Mouse (Mus musculus): Measurements from ENCODE around the gene Strbp. TPM values are rescaled to one million over a fixed set of nuclear protein-coding genes. Genes with fewer than 3 reads are reported as not detected.
A peak's percentile ranks its signal among the peaks of the same experiment; 100 is the strongest.

The Strbp gene
- polyA plus RNA-seq, 1 experiment from 2014 or later: 37.2 TPM

DNA sequence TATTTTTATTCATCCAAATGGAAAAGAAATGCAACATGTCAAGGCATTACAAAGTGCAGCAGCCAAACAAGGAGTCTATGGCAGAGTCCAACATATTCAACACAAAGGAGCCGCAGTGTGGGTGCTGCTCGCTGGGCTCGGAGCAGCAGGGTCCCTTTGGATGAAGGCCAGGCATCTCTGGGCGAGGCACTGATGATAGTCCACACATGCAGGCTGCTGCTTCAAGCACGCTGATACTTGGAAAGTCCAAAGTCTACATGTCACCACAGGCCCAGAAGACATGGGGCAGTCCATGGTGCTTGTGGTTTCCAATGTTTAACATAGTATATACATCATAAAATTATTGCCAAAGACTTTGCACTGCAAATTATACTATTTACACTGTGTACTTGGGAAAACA is 133.8 kb downstream of the Strbp start:
- DNase-seq (ENCODE audit: low spot score): no peak
- Histone ChIP-seq H3K4me3 (ENCODE audit: low read depth, low read length) (no peak overlapping the region), H3K36me3 (ENCODE audit: control insufficient read depth, insufficient read depth, low read length) (peaks cover 6% of the 10 kb centered on the region; the same call in 1 of the 2 replicates), H3K4me1 (replicated peaks; ENCODE audit: control insufficient read depth, insufficient read depth, low read length) (peaks cover 3% of the 10 kb centered on the region; the same call in 1 of the 2 replicates), H3K27me3 (replicated peaks; ENCODE audit: control insufficient read depth, insufficient read depth, low read length) (no peaks in the 10 kb centered on the region), H3K4me2 (no peak overlapping the region), H3K27ac (ENCODE audit: low read depth, low read length) (no peak overlapping the region), H3K9ac (ENCODE audit: low read depth, low read length) (no peak overlapping the region), H3K9me3 (ENCODE audit: control insufficient read depth, low read length) (no peaks in the 10 kb centered on the region)
- no peak for ATAC-seq (replicated peaks; ENCODE audit: low FRiP score)
- WGBS: 88% methylated on average over 5 of the region's 5 CpGs

DNA sequence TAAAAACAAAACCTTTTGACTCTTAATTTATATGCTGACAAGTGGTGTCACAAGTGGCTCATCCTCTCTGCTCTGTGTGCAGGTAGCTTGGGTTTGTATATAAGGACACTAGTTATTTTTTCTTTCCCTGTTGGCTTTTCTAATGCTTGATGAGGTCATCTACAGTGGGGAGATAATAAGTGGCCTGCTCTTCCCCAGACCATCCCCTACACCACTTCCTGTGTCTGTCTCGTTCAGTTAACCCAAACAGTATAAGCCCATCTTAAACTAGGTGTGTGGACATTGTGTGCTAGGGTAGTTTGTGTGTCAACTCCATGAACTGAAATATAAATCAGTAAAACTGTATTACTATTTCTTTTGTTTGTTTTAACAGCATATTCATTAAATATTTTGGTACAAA is 137.6 kb downstream of the Strbp start:
- peaks cover 11% of the 10 kb centered on the region; the same call in 1 of the 2 replicates for H3K36me3 ChIP-seq (ENCODE audit: control insufficient read depth, insufficient read depth, low read length)
- no peak overlapping the region for H3K4me2 ChIP-seq
- no peak for ATAC-seq (replicated peaks; ENCODE audit: low FRiP score)
- DNase-seq (ENCODE audit: low spot score): no peak
- no peak overlapping the region for H3K4me3 ChIP-seq (ENCODE audit: low read depth, low read length)
- no peak overlapping the region for H3K27ac ChIP-seq (ENCODE audit: low read depth, low read length)
- no peak overlapping the region for H3K9ac ChIP-seq (ENCODE audit: low read depth, low read length)
- 25% methylated on average over 1 of the region's 1 CpGs for WGBS
- no peaks in the 10 kb centered on the region for H3K9me3 ChIP-seq (ENCODE audit: control insufficient read depth, low read length)
- H3K4me1 ChIP-seq (replicated peaks; ENCODE audit: control insufficient read depth, insufficient read depth, low read length): peaks cover 4% of the 10 kb centered on the region; the same call in 1 of the 2 replicates
- no peaks in the 10 kb centered on the region for H3K27me3 ChIP-seq (replicated peaks; ENCODE audit: control insufficient read depth, insufficient read depth, low read length)

DNA sequence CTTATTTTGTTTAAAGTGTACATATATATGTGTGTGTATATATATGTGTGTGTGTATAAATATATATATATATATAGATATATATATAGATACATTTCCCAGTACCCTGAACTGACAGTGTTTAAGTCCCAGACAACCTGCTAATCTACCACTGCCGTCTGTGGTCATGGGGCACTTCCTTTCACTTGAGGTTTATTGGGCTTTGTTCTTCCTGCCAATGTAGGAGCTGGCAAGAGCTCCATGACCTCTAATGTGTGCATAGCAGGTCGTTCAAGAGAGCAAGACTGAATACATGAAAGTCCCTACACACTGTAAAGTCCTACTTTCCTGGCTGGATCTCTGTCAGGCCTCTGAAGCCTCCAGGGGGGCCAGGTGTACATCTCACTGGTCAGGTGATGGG is 138.1 kb downstream of the Strbp start:
- H3K36me3 ChIP-seq (ENCODE audit: control insufficient read depth, insufficient read depth, low read length): peaks cover 11% of the 10 kb centered on the region; the same call in 1 of the 2 replicates
- WGBS: 42% methylated on average over 2 of the region's 2 CpGs

DNA sequence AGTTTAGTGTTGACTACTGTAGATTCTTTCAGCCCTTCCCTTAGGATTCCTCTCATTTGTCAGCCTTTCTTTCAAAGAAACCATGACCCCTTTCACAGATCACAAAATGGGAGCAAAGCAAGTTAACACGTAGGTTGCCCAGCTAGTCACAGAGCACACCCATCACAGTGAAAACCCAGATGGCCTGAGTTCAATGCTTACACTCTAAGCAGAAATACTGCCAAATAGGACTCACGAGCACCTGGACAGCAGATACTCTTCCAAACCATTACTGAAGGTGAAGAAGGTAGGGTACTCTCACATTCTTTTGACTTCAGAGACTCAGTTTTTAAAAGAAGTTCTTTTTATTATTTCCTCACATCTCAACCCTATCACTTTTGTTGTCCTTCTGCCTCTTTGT is 147.3 kb downstream of the Strbp start:
- Histone ChIP-seq H3K4me2 (no peak overlapping the region), H3K36me3 (ENCODE audit: control insufficient read depth, insufficient read depth, low read length) (peaks cover 12% of the 10 kb centered on the region), H3K27ac (ENCODE audit: low read depth, low read length) (no peak overlapping the region), H3K27me3 (replicated peaks; ENCODE audit: control insufficient read depth, insufficient read depth, low read length) (no peaks in the 10 kb centered on the region), H3K4me3 (ENCODE audit: low read depth, low read length) (no peak overlapping the region), H3K4me1 (replicated peaks; ENCODE audit: control insufficient read depth, insufficient read depth, low read length) (no peaks in the 10 kb centered on the region), H3K9me3 (ENCODE audit: control insufficient read depth, low read length) (no peaks in the 10 kb centered on the region), H3K9ac (ENCODE audit: low read depth, low read length) (no peak overlapping the region)
- DNase-seq (ENCODE audit: low spot score): no peak
- WGBS: 86% methylated on average over 2 of the region's 2 CpGs
- ATAC-seq (replicated peaks; ENCODE audit: low FRiP score): no peak

More for the DNA sequence above, 138.1 kb downstream of the Strbp start:
- ATAC-seq (replicated peaks; ENCODE audit: low FRiP score): no peak; the same call in 1 of the 2 replicates
- Histone ChIP-seq H3K9ac (ENCODE audit: low read depth, low read length) (no peak overlapping the region), H3K4me2 (no peak overlapping the region), H3K27ac (ENCODE audit: low read depth, low read length) (no peak overlapping the region), H3K4me3 (ENCODE audit: low read depth, low read length) (no peak overlapping the region), H3K27me3 (replicated peaks; ENCODE audit: control insufficient read depth, insufficient read depth, low read length) (no peaks in the 10 kb centered on the region), H3K9me3 (ENCODE audit: control insufficient read depth, low read length) (no peaks in the 10 kb centered on the region), H3K4me1 (replicated peaks; ENCODE audit: control insufficient read depth, insufficient read depth, low read length) (peaks cover 4% of the 10 kb centered on the region; the same call in 1 of the 2 replicates)
- no peak for DNase-seq (ENCODE audit: low spot score)

DNA sequence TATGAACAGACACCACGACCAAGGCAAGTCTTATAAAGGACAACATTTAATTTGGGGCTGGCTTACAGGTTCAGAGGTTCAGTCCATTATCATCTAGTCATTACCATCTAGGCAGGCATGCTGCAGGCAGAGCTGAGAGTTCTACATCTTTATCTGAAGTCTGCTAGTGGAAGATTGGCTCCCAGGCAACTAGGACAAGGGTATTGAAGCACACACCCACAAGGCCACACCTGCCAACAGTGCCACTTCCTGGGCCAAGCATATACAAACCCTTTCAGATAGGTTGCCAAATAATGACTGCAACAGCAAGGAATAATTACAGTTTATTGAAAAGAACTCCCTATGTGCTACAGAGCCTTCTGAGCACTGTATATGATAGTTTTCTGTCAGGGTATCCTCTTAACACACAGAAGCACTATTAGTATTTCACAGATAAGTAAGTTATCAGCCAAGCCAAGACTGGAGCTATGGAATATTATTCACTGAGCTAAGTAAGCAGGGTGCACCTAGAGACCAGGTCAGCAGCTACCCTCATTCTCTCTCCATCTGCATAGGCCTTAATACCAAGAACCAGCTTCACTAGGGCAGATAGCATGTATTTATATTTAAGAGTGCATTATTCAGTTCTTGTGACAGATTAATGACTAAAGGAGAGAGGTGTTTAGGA is 154.2 kb downstream of the Strbp start:
- Histone ChIP-seq H3K27me3 (replicated peaks; ENCODE audit: control insufficient read depth, insufficient read depth, low read length) (no peaks in the 10 kb centered on the region), H3K9me3 (ENCODE audit: control insufficient read depth, low read length) (no peaks in the 10 kb centered on the region), H3K4me2 (peak overlapping the region; percentile 42; the same call in 1 of the 2 replicates), H3K9ac (ENCODE audit: low read depth, low read length) (no peak overlapping the region), H3K27ac (ENCODE audit: low read depth, low read length) (peak overlapping the region; percentile 82), H3K4me1 (replicated peaks; ENCODE audit: control insufficient read depth, insufficient read depth, low read length) (peaks cover 17% of the 10 kb centered on the region), H3K36me3 (ENCODE audit: control insufficient read depth, insufficient read depth, low read length) (peaks cover 7% of the 10 kb centered on the region), H3K4me3 (ENCODE audit: low read depth, low read length) (no peak overlapping the region)
- WGBS: 67% methylated on average over 1 of the region's 1 CpGs
- DNase-seq (ENCODE audit: low spot score) (no peak), ATAC-seq (replicated peaks; ENCODE audit: low FRiP score) (peak; percentile 99)

DNA sequence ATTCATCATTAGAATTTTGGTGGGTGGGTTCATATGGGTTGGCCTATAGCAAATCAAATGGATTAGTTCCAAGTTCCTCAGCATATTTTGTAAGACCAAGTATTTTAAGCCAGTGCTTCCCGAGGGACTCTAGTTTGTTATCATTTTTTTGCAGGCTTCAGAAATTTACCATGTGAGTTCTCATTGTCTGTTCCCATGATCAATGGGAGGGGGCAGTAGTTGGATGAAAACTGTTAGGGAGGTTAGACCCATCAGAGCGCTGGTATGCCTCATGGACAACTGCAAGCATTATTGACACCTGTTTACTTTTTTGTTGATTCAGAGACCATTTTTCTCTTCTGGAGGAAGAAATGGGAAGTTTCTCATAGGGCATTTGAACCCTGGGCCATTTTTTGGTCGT is 172.0 kb downstream of the Strbp start:
- H3K4me2 ChIP-seq: no peak overlapping the region
- 0 out of 2 replicates have a peak, but pooled peaks cover 3% of the 10 kb centered on the region for H3K4me1 ChIP-seq (replicated peaks; ENCODE audit: control insufficient read depth, insufficient read depth, low read length)
- H3K27ac ChIP-seq (ENCODE audit: low read depth, low read length): no peak overlapping the region
- WGBS: 64% methylated on average over 3 of the region's 3 CpGs
- DNase-seq (ENCODE audit: low spot score) (no peak), ATAC-seq (replicated peaks; ENCODE audit: low FRiP score) (peak; percentile 67)
- H3K27me3 ChIP-seq (replicated peaks; ENCODE audit: control insufficient read depth, insufficient read depth, low read length): no peaks in the 10 kb centered on the region
- no peak overlapping the region for H3K4me3 ChIP-seq (ENCODE audit: low read depth, low read length)
- no peak overlapping the region for H3K9ac ChIP-seq (ENCODE audit: low read depth, low read length)
- H3K36me3 ChIP-seq (ENCODE audit: control insufficient read depth, insufficient read depth, low read length): no peaks in the 10 kb centered on the region
- H3K9me3 ChIP-seq (ENCODE audit: control insufficient read depth, low read length): no peaks in the 10 kb centered on the region

DNA sequence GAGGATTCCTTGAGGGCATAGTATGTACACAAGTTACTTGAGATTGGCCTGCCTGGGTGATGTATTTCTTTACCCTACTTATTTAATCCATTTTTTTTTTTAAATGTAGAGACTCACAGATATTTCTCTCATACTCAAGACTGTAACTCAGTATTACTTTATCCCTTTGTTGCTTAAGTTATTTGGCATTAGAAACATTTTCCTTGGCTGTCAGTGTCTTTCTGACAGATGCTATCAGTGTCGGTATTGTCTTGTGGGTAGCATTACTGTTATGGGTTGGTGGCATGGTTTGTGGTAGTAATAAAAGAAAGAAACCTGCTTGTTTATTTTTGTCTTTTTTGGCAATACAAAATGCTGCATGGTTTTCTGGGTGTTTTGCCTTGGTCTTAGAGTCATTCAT is 172.9 kb downstream of the Strbp start:
- H3K27me3 ChIP-seq (replicated peaks; ENCODE audit: control insufficient read depth, insufficient read depth, low read length): no peaks in the 10 kb centered on the region
- H3K4me1 ChIP-seq (replicated peaks; ENCODE audit: control insufficient read depth, insufficient read depth, low read length): 0 out of 2 replicates have a peak, but pooled peaks cover 3% of the 10 kb centered on the region
- DNase-seq (ENCODE audit: low spot score) (no peak), ATAC-seq (replicated peaks; ENCODE audit: low FRiP score) (no peak)
- H3K9ac ChIP-seq (ENCODE audit: low read depth, low read length): no peak overlapping the region
- no peak overlapping the region for H3K4me2 ChIP-seq
- H3K4me3 ChIP-seq (ENCODE audit: low read depth, low read length): no peak overlapping the region
- H3K27ac ChIP-seq (ENCODE audit: low read depth, low read length): no peak overlapping the region
- H3K36me3 ChIP-seq (ENCODE audit: control insufficient read depth, insufficient read depth, low read length): no peaks in the 10 kb centered on the region
- H3K9me3 ChIP-seq (ENCODE audit: control insufficient read depth, low read length): no peaks in the 10 kb centered on the region
- 79% methylated on average over 1 of the region's 1 CpGs for WGBS

DNA sequence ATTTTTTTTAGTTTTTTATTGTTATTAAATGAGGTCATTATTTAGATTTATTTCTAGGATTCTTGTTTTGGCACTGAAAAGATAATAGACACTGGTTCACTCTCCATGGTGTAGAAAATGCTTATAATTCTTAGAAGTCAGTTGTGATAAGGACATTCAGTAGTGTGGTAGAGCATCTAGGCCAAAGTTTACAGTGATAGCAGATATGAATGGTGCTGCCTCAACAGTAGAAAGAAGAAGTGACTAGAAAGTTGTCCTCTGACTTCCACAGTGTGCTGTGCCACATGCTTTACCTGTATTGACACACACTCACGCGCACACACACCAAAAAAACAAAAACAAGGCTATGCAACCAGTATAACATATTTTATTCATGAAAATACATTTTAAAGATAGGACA is 174.3 kb downstream of the Strbp start:
- no peak overlapping the region for H3K27ac ChIP-seq (ENCODE audit: low read depth, low read length)

DNA sequence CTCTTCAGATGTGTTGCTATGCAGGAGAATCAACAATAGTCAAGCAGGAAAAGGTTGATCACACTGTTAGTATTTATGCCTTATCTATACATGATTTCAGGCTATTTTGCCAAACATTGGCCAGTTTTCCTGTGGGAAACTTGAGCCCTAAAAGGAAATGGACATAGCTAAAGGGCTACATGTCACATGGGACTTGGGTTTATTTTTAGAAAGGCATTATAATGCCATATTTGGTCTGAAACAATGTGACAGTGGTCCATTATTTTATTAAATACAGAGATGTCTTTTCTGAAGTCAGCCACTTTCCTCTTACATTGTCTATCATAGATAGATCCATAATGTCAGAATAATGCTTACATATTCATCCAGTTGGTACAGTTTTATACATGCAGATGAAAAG is 176.1 kb downstream of the Strbp start:
- H3K27me3 ChIP-seq (replicated peaks; ENCODE audit: control insufficient read depth, insufficient read depth, low read length): no peaks in the 10 kb centered on the region
- H3K27ac ChIP-seq (ENCODE audit: low read depth, low read length): no peak overlapping the region
- H3K4me2 ChIP-seq: no peak overlapping the region
- no peak overlapping the region for H3K9ac ChIP-seq (ENCODE audit: low read depth, low read length)
- H3K4me1 ChIP-seq (replicated peaks; ENCODE audit: control insufficient read depth, insufficient read depth, low read length): 0 out of 2 replicates have a peak, but pooled peaks cover 3% of the 10 kb centered on the region
- no peak overlapping the region for H3K4me3 ChIP-seq (ENCODE audit: low read depth, low read length)
- no peak for DNase-seq (ENCODE audit: low spot score)
- H3K9me3 ChIP-seq (ENCODE audit: control insufficient read depth, low read length): no peaks in the 10 kb centered on the region
- H3K36me3 ChIP-seq (ENCODE audit: control insufficient read depth, insufficient read depth, low read length): no peaks in the 10 kb centered on the region
- no peak for ATAC-seq (replicated peaks; ENCODE audit: low FRiP score)

More for the DNA sequence above, 174.3 kb downstream of the Strbp start:
- no peaks in the 10 kb centered on the region for H3K36me3 ChIP-seq (ENCODE audit: control insufficient read depth, insufficient read depth, low read length)
- no peaks in the 10 kb centered on the region for H3K27me3 ChIP-seq (replicated peaks; ENCODE audit: control insufficient read depth, insufficient read depth, low read length)
- no peaks in the 10 kb centered on the region for H3K9me3 ChIP-seq (ENCODE audit: control insufficient read depth, low read length)
- WGBS: 96% methylated on average over 2 of the region's 2 CpGs
- H3K4me2 ChIP-seq: no peak overlapping the region
- H3K4me3 ChIP-seq (ENCODE audit: low read depth, low read length): no peak overlapping the region
- 0 out of 2 replicates have a peak, but pooled peaks cover 3% of the 10 kb centered on the region for H3K4me1 ChIP-seq (replicated peaks; ENCODE audit: control insufficient read depth, insufficient read depth, low read length)
- DNase-seq (ENCODE audit: low spot score): no peak
- ATAC-seq (replicated peaks; ENCODE audit: low FRiP score): peak; percentile 79
- H3K9ac ChIP-seq (ENCODE audit: low read depth, low read length): no peak overlapping the region

Measured in liver, embryonic 11.5 days (tissue).